In the genomic region with DNA sequence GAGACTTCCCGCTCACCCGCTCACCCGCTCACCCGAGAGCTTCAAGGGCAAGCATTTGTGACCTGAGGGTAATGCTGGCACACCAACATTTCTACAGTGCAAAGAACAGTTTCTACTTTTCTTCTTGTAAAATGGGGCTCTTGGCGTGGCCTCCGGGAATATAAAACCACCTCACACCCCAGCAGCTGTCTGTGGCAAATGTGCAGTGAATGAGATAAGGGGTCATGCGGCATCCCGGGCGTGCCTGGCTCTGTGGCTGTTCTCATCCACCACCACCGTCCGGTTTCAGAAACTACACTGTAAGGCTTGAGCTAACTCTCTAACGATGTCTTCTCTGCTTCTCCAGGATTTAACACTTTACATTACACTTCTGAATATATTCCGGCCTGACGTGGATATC, we compare ENCODE assay signal across 10 mouse cellular contexts. TPM values are rescaled to one million over a fixed set of nuclear protein-coding genes. Genes with fewer than 3 reads are reported as not detected.
DNase-seq lines count a peak whose midpoint lies in the region; ATAC-seq and TF ChIP-seq lines count a peak whose summit lies in the region.
"Had no signal": no experiment of that assay in that cellular context is flagged by ENCODE, and none has a peak within 500 bp of the region (broad histone marks: within the 10 kb centered on the region; RNA-seq: fewer than 3 reads in every experiment).

No protein-coding gene starts in this region.

- no peak overlapping the region for H3K4me3 ChIP-seq in heart, embryonic 12.5 days
- H3K4me3 ChIP-seq in heart, adult 2 months = no peak overlapping the region
- H3K4me3 ChIP-seq in liver, embryonic 15.5 days (replicated peaks) = peak overlapping the region; percentile 47
- H3K4me3 ChIP-seq in cerebellum, adult 2 months (replicated peaks; ENCODE audit: insufficient read depth, low read depth, low read length) = no peak overlapping the region
- H3K4me3 ChIP-seq: layer of hippocampus, adult 2 months; midbrain, embryonic 12.5 days had no signal

- WGBS in heart, embryonic 12.5 days = 34% methylated on average over 14 of the region's 14 CpGs
- WGBS in heart, adult 2 months = 54% methylated on average over 14 of the region's 14 CpGs
- WGBS in liver, embryonic 15.5 days (ENCODE audit: insufficient replicate concordance) = 12% methylated on average over 14 of the region's 14 CpGs
- WGBS in cerebellum, adult 2 months = 89% methylated on average over 14 of the region's 14 CpGs

- H3K9ac ChIP-seq in heart, embryonic 12.5 days = no peak overlapping the region
- no peak overlapping the region for H3K9ac ChIP-seq in heart, adult 2 months (ENCODE audit: low read depth, low read length)
- H3K9ac ChIP-seq in liver, embryonic 15.5 days = peak overlapping the region; percentile 60
- H3K9ac ChIP-seq: midbrain, embryonic 12.5 days had no signal

- ATAC-seq in heart, embryonic 12.5 days (ENCODE audit: insufficient number of reproducible peaks, low FRiP score) = peak; percentile 94
- peak; percentile 96 for ATAC-seq in liver, embryonic 15.5 days (ENCODE audit: insufficient read depth)
- no peak for ATAC-seq in inflammation-experienced regulatory T-cells, adult 6 months

- no peak for TF ChIP-seq POLR2A in heart, adult 2 months (IDR thresholded peaks at IDR 0.05; ENCODE audit: insufficient read depth, low read depth, low read length)
- no peak for TF ChIP-seq POLR2A in cerebellum, adult 2 months (IDR thresholded peaks at IDR 0.05; ENCODE audit: borderline replicate concordance, insufficient read depth, low read length)

- H3K4me2 ChIP-seq in heart, embryonic 12.5 days = peak overlapping the region; percentile 47
- H3K4me2 ChIP-seq in liver, embryonic 15.5 days = peak overlapping the region; percentile 74
- H3K4me2 ChIP-seq: midbrain, embryonic 12.5 days had no signal

- H3K4me1 ChIP-seq in heart, embryonic 12.5 days (replicated peaks) = peaks cover 24% of the 10 kb centered on the region
- H3K4me1 ChIP-seq in heart, adult 2 months (ENCODE audit: control insufficient read depth, insufficient read depth, low read length) = no peaks in the 10 kb centered on the region
- H3K4me1 ChIP-seq in liver, embryonic 15.5 days (replicated peaks) = peaks cover 56% of the 10 kb centered on the region
- no peaks in the 10 kb centered on the region for H3K4me1 ChIP-seq in cerebellum, adult 2 months (ENCODE audit: control insufficient read depth, insufficient read depth, low read length)
- H3K4me1 ChIP-seq: midbrain, embryonic 12.5 days had no signal

- no peak for DNase-seq in heart, adult 2 months
- DNase-seq in thymus, postnatal 4 days = peak; percentile 26
- no peak for DNase-seq in thymus, postnatal 36 days
- peak; percentile 16 for DNase-seq in yolk sac, embryonic 10.5 days (ENCODE audit: low spot score)
- no peak for DNase-seq in cerebellum, adult 2 months

- H3K27me3 ChIP-seq in heart, embryonic 12.5 days (replicated peaks) = peaks cover under 1% of the 10 kb centered on the region; the same call in 1 of the 2 replicates
- no peaks in the 10 kb centered on the region for H3K27me3 ChIP-seq in heart, adult 2 months (ENCODE audit: control insufficient read depth, insufficient read depth, low read length)
- H3K27me3 ChIP-seq in liver, embryonic 15.5 days = no peaks in the 10 kb centered on the region
- no peaks in the 10 kb centered on the region for H3K27me3 ChIP-seq in cerebellum, adult 2 months (ENCODE audit: control insufficient read depth, insufficient read depth, low read length)
- H3K27me3 ChIP-seq: midbrain, embryonic 12.5 days had no signal

- no peaks in the 10 kb centered on the region for H3K9me3 ChIP-seq in heart, embryonic 12.5 days (replicated peaks)
- no peaks in the 10 kb centered on the region for H3K9me3 ChIP-seq in liver, embryonic 15.5 days (replicated peaks)
- H3K9me3 ChIP-seq: midbrain, embryonic 12.5 days had no signal

- TF ChIP-seq EP300 in heart, adult 2 months (IDR thresholded peaks at IDR 0.05; ENCODE audit: insufficient read depth, low read depth, low read length) = no peak

- no peak overlapping the region for H3K27ac ChIP-seq in heart, embryonic 12.5 days (ENCODE audit: poor library complexity, severe bottlenecking)
- H3K27ac ChIP-seq in heart, adult 2 months = no peak overlapping the region
- peak overlapping the region; percentile 99 for H3K27ac ChIP-seq in liver, embryonic 15.5 days (replicated peaks)
- H3K27ac ChIP-seq in cerebellum, adult 2 months (ENCODE audit: insufficient read depth, low read length) = no peak overlapping the region
- H3K27ac ChIP-seq: layer of hippocampus, adult 2 months; midbrain, embryonic 12.5 days had no signal

- no peak for TF ChIP-seq CTCF in heart, adult 2 months (IDR thresholded peaks at IDR 0.05)
- no peak for TF ChIP-seq CTCF in cerebellum, adult 2 months (IDR thresholded peaks at IDR 0.05; ENCODE audit: borderline replicate concordance, insufficient read depth, low read depth, low read length)

- H3K36me3 ChIP-seq in heart, embryonic 12.5 days = no peaks in the 10 kb centered on the region
- no peaks in the 10 kb centered on the region for H3K36me3 ChIP-seq in heart, adult 2 months (ENCODE audit: control insufficient read depth, insufficient read depth, low read length)
- no peaks in the 10 kb centered on the region for H3K36me3 ChIP-seq in liver, embryonic 15.5 days (replicated peaks)
- H3K36me3 ChIP-seq: midbrain, embryonic 12.5 days had no signal

- intact Hi-C loops in heart, adult 2 months (cut with DNase I) = no loop called here

- no peaks in the 10 kb centered on the region for H3K79me2 ChIP-seq in heart, adult 2 months (replicated peaks; ENCODE audit: control insufficient read depth, insufficient read depth, low read length)

RNA-seq across cellular contexts. Expression of a gene that starts 17.7 kb away (rescaled TPM):
- 11.0 and 13.3 TPM in 2 replicates for polyA plus RNA-seq in heart, embryonic 12.5 days (2016; fragmentation: Nextera tagmentation; extraction: Ambion mirVana)
- total RNA-seq in heart, adult 2 months (2021) = 1 to 10 TPM; 4.3 to 4.9 TPM
- 4.2 and 7.0 TPM in 2 replicates for polyA plus RNA-seq in heart, adult 2 months (2012; rRNA removed)
- 3.4 TPM in 2 replicates for polyA plus RNA-seq in liver, embryonic 15.5 days (2015; fragmentation: Nextera tagmentation; extraction: Ambion mirVana)
- 1 to 10 TPM; 2.7 to 5.1 (median 4.8) TPM for polyA plus RNA-seq in inflammation-experienced regulatory T-cells, adult 6 months (2017; shearing (Covaris generic))
- polyA plus RNA-seq in cerebellum, adult 2 months (2012; rRNA removed) = 8.4 and 8.7 TPM in 2 replicates

Comparison
In these comparisons a context has a peak if more than half of its experiments do, and no peak if none do; other contexts are left out.
1. DNase-seq: peak in thymus, postnatal 4 days (single experiment) and yolk sac, embryonic 10.5 days (single experiment); none in heart, adult 2 months (0 of 2), thymus, postnatal 36 days (0 of 2) and cerebellum, adult 2 months (0 of 2).